Mouse (Mus musculus) bone marrow macrophage, adult 2 months (primary cell): Measurements from ENCODE around the gene Rps27.

Source experiments
- CTCF ChIP-seq: IDR thresholded peaks from 2 replicates; pipeline ENCODE4 v1.5.1; 2012; ENCODE audit warnings: low read depth, mild to moderate bottlenecking, low read length, moderate library complexity
- POLR2A ChIP-seq: IDR thresholded peaks from 2 replicates; pipeline ENCODE4 v1.6.1; 2012; ENCODE audit warnings: mild to moderate bottlenecking, low read depth, low read length, borderline replicate concordance

- TF ChIP-seq CTCF (no peak), POLR2A (no peak)
These were observed 42.4 kb upstream of the Rps27 start for GRCm38 (mm10) chr3:90255784-90256353.
